Mouse (Mus musculus) CD4-positive helper T cell, adult 2 months (primary cell): ENCODE results near the gene Il13.
A peak's percentile ranks its signal among the peaks of the same experiment; 100 is the strongest.

Experiments used
- DNase-seq: peaks from one replicate; pipeline ENCODE4 v3.0.0-alpha.2; 2012; ENCODE audit warnings: low read depth, missing footprints, low spot score

The Il13 gene

GRCm38 (mm10) chr11:53634556-53634955 lies at the start of gene Il13:
Il13 (minus strand) TSS chr11:53634702.
- peak; percentile 50 for DNase-seq

GRCm38 (mm10) chr11:53682994-53683530 lies 48.6 kb upstream of the Il13 start:
- DNase-seq = no peak

- no peak for DNase-seq
These were observed 47.7 kb upstream of the Il13 start for GRCm38 (mm10) chr11:53682170-53682569.

DNA sequence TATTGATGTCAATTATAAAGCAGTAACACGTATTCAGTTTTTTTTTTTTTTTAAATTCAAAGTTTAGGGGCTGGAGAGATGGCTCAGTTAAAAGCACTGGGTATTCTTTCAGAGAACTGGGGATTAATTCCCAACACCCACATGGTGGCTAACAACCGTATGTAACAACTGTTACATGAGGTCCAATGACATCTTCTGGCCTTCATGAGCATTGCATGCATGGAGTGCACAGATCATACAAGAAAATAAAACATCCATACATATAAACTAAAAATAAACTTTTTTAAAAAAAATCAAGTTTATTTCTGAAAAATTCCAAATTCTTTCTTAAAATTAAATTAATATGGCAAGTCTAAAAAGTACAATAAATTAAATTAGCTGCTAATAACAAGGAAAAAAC lies 47.2 kb upstream of the Il13 start:
- DNase-seq = no peak

- no peak for DNase-seq
These were observed 45.6 kb upstream of the Il13 start for GRCm38 (mm10) chr11:53680141-53680540.

- no peak for DNase-seq
These were observed 36.9 kb upstream of the Il13 start for GRCm38 (mm10) chr11:53671414-53671813.

- DNase-seq = no peak
These were observed 29.6 kb upstream of the Il13 start for GRCm38 (mm10) chr11:53664091-53664490.

GRCm38 (mm10) chr11:53662794-53663674 lies 28.5 kb upstream of the Il13 start:
- peak; percentile 53 for DNase-seq

GRCm38 (mm10) chr11:53657828-53658227 lies 23.3 kb upstream of the Il13 start:
- DNase-seq = peak; percentile 17

DNA sequence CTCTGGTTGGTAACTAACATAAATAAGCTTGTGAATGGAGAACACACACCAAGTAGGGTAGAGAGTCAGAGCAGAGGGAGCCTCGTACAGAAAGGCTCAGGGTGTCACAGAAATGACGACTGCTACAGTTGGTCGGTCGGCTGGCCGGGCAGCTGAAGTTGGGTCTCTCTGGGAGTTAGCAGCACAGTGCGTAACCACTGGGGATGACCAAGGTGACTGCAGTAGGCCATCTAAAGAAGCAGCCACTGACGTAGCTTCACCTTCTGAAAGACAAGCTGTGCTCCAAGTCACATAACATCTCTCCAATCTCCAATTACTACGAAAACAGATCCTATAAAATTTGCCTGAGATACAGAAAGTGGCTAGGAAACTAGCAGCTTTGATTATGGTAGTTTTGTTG lies 22.9 kb upstream of the Il13 start:
- peak; percentile 13 for DNase-seq

DNA sequence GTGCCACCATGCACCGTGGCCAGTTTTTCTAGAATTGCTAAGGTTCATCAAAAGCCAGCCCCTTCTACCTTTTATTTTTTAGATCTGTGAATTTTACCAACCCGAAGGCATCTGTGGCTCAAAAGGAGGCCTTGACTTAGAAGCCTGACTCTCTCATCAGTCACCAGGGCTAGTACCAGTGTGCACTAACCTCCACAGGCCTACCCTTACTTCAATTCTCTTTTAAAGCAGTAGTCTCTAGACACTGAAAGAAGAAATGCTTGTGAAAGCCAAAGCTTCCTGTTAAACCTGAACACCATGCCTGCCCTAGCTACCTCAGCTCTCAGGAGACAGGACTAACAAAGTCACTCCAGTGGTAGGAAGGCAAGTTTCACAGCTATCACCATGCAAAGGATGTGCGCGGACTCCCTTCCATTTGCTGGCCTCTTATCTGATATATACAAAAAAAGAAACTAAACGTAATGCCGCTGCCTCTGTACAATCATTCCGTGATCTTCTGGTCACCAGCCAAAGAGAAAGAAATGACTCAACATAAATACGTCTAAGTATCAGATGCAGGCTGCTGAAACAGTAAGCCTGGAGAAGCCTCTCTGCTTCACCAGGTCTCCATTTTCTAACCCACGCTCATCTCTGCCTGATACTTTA lies 22.2 kb upstream of the Il13 start:
- peak; percentile 84 for DNase-seq

DNA sequence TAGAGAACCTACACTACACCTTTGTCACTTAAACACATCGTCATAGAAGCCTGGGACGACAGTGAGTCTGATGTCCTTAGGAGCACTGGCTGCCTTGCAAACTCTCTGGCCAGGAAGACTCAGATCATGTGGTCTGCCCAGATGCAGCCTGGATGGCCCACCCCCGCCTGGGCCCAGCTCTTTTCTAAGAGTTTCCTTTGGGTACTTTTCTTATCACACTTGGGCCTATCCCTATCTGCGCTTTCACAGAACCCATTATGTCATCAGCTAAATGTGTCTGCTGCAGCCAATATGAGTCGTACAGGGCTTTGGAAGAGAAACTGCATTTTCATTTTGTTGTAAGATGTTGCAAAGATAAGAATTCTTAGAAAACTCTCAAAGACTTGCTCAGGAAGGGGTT lies 20.5 kb upstream of the Il13 start:
- peak; percentile 64 for DNase-seq

DNA sequence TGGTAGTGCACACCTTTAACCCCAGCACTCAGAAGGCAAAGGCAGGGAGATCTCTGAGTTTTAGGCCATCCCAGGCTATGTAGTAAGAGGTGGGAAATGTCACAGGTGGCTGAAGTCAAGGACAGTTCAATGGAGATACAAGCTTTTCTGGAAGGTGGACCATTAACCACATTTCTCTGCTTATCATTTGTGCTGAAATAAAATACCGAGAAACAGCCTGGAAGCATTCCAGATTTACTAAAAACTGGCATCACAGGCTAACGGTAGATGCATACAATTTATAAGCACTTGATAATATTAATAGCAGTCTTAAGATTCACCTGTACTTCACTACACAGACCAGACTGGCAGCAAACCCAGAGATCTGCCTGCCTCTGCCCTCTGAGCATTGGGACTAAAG lies 17.9 kb upstream of the Il13 start:
- DNase-seq = no peak

DNA sequence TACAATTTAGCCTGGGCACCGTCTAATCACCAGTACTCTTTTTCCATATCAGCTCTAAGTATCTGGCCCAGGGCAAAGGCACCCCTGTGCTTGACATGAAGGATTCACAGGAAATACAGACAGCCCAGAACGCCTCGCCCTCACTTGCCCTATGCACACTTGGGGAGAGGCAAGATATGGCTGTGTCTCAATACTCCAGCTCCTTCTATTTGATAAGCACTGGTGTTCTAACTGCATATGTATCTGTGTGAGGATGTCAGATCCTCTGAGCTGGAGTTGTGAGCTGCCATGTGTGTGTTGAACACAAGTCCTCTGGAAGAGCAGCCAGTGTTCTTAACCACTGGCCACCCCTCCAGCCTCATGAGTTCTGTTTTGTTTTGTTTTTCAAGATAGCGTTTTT lies 16.9 kb upstream of the Il13 start:
- DNase-seq = no peak

DNA sequence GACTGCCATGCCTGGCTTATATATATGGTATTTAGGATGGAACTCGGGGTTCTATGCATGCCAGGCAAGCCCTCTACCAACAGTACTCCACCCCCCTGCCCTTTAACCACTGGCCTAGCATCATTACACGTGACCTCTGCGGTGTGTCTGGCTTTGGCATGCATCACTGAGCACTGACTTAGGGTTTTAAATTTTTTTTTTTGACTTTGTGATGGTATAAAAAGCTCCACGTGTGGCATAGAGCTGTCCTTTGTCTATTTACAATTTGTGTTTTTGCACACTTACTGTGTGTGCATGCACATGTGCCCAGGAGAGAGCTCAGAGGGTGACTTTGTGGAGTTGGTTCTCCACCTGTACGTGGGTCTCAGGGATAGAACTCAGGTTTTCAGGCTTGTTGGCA lies 9.5 kb upstream of the Il13 start:
- no peak for DNase-seq

DNA sequence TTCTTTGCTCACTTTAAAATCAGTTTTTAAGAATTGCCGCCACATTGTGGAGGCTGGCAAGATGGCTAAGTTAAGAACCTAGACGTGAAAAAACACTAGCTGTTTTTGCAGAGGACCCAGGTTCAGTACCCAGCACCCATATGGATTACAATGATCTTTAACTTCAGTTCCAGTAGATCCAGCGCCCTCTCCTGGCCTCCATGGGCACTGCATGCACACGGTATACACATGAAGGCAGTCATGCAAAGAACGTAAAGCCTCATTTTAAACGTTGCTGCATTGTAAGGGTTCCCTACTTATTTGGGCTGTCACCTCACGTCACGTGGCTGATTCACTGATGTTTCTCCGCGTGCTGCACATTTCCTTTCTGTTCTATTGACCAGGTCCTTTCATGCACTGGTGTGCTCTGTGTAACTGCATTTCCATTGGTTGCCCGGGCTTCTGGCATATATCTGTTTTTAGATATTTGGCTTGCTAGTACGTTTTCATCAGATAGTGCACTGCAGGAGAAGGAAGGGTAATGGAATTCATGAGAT lies 8.3 kb upstream of the Il13 start:
- DNase-seq = no peak

DNA sequence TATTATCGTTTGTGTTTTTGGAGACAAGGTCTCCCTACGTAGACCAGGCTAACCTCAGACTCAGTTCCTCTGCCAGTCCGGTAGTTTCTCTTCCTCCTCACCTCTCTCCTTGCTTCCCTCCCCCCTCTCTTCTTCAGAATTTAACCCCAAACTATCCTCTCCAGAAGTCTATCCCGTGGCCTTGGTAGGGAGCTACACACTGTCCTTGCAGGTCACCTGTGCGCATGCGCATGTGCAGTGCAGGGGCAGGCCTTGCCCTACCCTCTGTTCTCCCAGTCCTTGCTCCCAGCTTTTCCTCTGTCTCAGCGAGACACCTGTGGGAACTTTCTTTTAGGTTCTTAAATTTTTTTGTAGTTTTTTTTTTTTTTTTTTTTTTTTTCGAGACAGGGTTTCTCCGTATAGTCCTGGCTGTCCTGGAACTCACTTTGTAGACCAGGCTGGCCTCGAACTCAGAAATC lies 3.3 kb upstream of the Il13 start:
- no peak for DNase-seq

- no peak for DNase-seq
These were observed 2.7 kb upstream of the Il13 start for GRCm38 (mm10) chr11:53637046-53637802.

DNA sequence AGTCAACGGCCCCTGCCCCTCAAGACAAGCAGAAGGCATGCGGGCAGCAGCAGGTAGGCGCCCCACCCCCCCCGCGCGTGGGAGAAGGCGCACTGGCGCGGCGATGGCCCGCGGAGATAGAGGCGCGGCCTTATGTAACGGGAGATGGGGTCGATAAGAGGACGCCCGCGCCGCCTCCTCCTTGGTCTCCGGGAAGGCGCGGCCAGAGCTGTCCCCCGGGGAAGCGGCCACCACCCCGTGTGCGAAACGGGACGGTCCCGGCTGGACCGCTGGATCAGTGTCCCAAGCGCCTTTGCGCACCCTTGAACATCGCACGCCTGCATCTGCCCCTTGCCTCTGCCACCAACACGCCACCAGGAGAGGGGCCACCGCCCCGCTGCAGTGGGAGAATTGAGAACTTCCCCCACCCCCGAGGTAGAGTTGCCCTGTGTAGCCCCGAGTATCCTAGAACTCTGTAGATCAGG lies 1.7 kb upstream of the Il13 start:
- peak; percentile 73 for DNase-seq

- DNase-seq = no peak
These were observed 1.2 kb upstream of the Il13 start for GRCm38 (mm10) chr11:53635590-53636182.

DNA sequence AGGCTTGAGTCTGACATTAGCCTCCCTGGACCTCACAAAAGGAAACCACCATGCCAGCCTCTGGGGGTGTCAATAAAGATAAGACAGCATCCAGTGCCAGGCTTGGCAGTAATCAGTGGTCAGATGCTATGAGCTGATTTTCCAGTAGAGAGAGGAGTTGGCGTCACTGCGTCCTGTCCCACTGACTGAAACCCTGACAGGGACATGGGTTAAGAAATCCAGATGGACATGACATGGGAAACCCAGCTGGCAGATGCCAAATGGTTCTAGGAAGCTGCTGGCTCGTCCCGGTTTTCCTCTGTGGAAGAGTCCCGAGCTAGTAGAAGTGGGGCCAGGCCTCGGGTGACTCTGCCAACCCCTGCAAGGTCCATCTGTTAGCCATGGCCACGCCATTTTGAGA lies 858 bp downstream of the Il13 start:
- no peak for DNase-seq
